Mouse (Mus musculus) hindbrain, postnatal 0 days (tissue): Measurements from ENCODE around the gene Spata7. TPM values are rescaled to one million over a fixed set of nuclear protein-coding genes. Genes with fewer than 3 reads are reported as not detected.

Experiments used
- ATAC-seq: fragments of 200-750 bp; cut with Nextera tagmentation; 2 replicates; pipeline ENCODE4 v1.8.0; 2017; ENCODE audit warnings: mild to moderate bottlenecking, moderate TSS enrichment, moderate library complexity
- DNase-seq: peaks from one replicate; pipeline ENCODE4 v3.0.0-alpha.2; 2015; ENCODE audit warnings: low spot score
- H3K27ac ChIP-seq: fragments of 300-500 bp; sonication (generic); 2 replicates; pipeline ENCODE4 v1.5.1; 2014; ENCODE audit warnings: mild to moderate bottlenecking
- H3K27me3 ChIP-seq: fragments of 300-500 bp; sonication (generic); 2 replicates; pipeline ENCODE4 v1.6.1; 2014; ENCODE audit warnings: low read length, mixed read lengths; ENCODE audit not compliant: insufficient read depth
- H3K36me3 ChIP-seq: fragments of 300-500 bp; sonication (generic); 2 replicates; pipeline ENCODE4 v1.6.1; 2014; ENCODE audit warnings: low read length, mixed read lengths; ENCODE audit not compliant: insufficient read depth
- H3K4me1 ChIP-seq: fragments of 300-500 bp; sonication (generic); 2 replicates; pipeline ENCODE4 v1.6.1; 2014; ENCODE audit warnings: antibody characterized with exemption, low read length, mixed read lengths; ENCODE audit not compliant: insufficient read depth
- H3K4me2 ChIP-seq: fragments of 300-500 bp; sonication (generic); 2 replicates; pipeline ENCODE4 v1.6.1; 2014; ENCODE audit warnings: low read depth, mild to moderate bottlenecking, low read length, moderate library complexity, mixed read lengths
- H3K4me3 ChIP-seq: fragments of 300-500 bp; sonication (generic); 2 replicates; pipeline ENCODE4 v1.5.1; 2014; ENCODE audit warnings: low read length
- H3K9ac ChIP-seq: fragments of 300-500 bp; sonication (generic); replicated peaks from 2 replicates; pipeline ENCODE4 v1.6.1; 2014; ENCODE audit warnings: mild to moderate bottlenecking, low read length, moderate library complexity, mixed read lengths
- H3K9me3 ChIP-seq: fragments of 300-500 bp; sonication (generic); 2 replicates; pipeline ENCODE4 v1.6.1; 2016; ENCODE audit warnings: low read length, mixed read lengths
- CTCF ChIP-seq: IDR thresholded peaks from 2 replicates; pipeline ENCODE4 v1.5.1; 2016; ENCODE audit warnings: antibody characterized with exemption, control low read depth, low read depth
- WGBS: fragments of 180-500 bp; shearing (Covaris S2); extraction: QIAGEN DNeasy Blood & Tissue Kit; methylation state at CpG from one replicate; pipeline ENCODE4 v1.1.7; 2014; 5-methylcytosine and 5-hydroxymethylcytosine counted together
- polyA plus RNA-seq: library from polyadenylated mRNA; unstranded; fragments of >200 nt; fragmentation: Nextera tagmentation; extraction: Ambion mirVana; gene quantifications from 2 replicates; pipeline ENCODE4 v1.2.1, GENCODE M21; 2015
- total RNA-seq: library from RNA; depleted of rRNA; stranded (reverse); fragments of >200 nt; gene quantifications from 2 replicates; pipeline ENCODE4 v1.2.3, GENCODE M21; 2014

The Spata7 gene
- total and polyA plus RNA-seq, 2 experiments from 2014 or later = 34.0 to 35.0 TPM

- ATAC-seq (peak; percentile 91), DNase-seq (no peak)
- peak overlapping the region; percentile 82 for H3K9ac ChIP-seq
- 0 out of 2 replicates have a peak, but pooled peaks cover 5% of the 10 kb centered on the region for H3K4me1 ChIP-seq
- H3K27ac ChIP-seq = peak overlapping the region; percentile 73; the same call in 1 of the 2 replicates
- H3K4me2 ChIP-seq = peak overlapping the region; percentile 66
- peaks cover 5% of the 10 kb centered on the region; the same call in 1 of the 2 replicates for H3K36me3 ChIP-seq
- 4% methylated on average over 16 of the region's 16 CpGs for WGBS
- 0 out of 2 replicates have a peak, but pooled peaks cover 5% of the 10 kb centered on the region for H3K9me3 ChIP-seq
- H3K27me3 ChIP-seq = no peaks in the 10 kb centered on the region
- TF ChIP-seq CTCF = no peak
- peak overlapping the region; percentile 94 for H3K4me3 ChIP-seq
Observed at GRCm38 (mm10) chr12:98628260-98628970, 458 bp downstream of the Spata7 start.

- Histone ChIP-seq H3K4me2 (no peak overlapping the region), H3K4me3 (no peak overlapping the region), H3K27ac (no peak overlapping the region), H3K9me3 (no peaks in the 10 kb centered on the region), H3K4me1 (no peaks in the 10 kb centered on the region), H3K36me3 (peaks cover 14% of the 10 kb centered on the region; the same call in 1 of the 2 replicates), H3K27me3 (no peaks in the 10 kb centered on the region), H3K9ac (no peak overlapping the region)
- ATAC-seq = no peak
- DNase-seq = no peak
- TF ChIP-seq CTCF = peak; percentile 33
Observed at GRCm38 (mm10) chr12:98644852-98645251, 16.9 kb downstream of the Spata7 start.

GRCm38 (mm10) chr12:98656873-98657272, 28.9 kb downstream of the Spata7 start:
- H3K36me3 ChIP-seq = peaks cover 19% of the 10 kb centered on the region
- 73% methylated on average over 2 of the region's 2 CpGs for WGBS

GRCm38 (mm10) chr12:98662617-98663016, 34.7 kb downstream of the Spata7 start:
- Histone ChIP-seq H3K27me3 (no peaks in the 10 kb centered on the region), H3K9ac (no peak overlapping the region), H3K4me3 (no peak overlapping the region), H3K4me2 (no peak overlapping the region), H3K27ac (no peak overlapping the region), H3K4me1 (no peaks in the 10 kb centered on the region), H3K9me3 (no peaks in the 10 kb centered on the region), H3K36me3 (peaks cover 42% of the 10 kb centered on the region)
- ATAC-seq = no peak
- no peak for TF ChIP-seq CTCF
- WGBS = 92% methylated on average over 7 of the region's 7 CpGs
- no peak for DNase-seq

More at GRCm38 (mm10) chr12:98656873-98657272, 28.9 kb downstream of the Spata7 start:
- peak; percentile 25; the same call in 1 of the 2 replicates for TF ChIP-seq CTCF
- no peak overlapping the region for H3K4me2 ChIP-seq
- no peak for DNase-seq
- H3K9me3 ChIP-seq = no peaks in the 10 kb centered on the region
- H3K27ac ChIP-seq = no peak overlapping the region
- H3K9ac ChIP-seq = no peak overlapping the region
- no peaks in the 10 kb centered on the region for H3K27me3 ChIP-seq
- no peak for ATAC-seq
- H3K4me1 ChIP-seq = no peaks in the 10 kb centered on the region
- no peak overlapping the region for H3K4me3 ChIP-seq

GRCm38 (mm10) chr12:98668132-98668814, 40.3 kb downstream of the Spata7 start:
- Histone ChIP-seq H3K9ac (no peak overlapping the region), H3K4me1 (no peaks in the 10 kb centered on the region), H3K9me3 (no peaks in the 10 kb centered on the region), H3K27me3 (no peaks in the 10 kb centered on the region), H3K36me3 (peaks cover 13% of the 10 kb centered on the region), H3K4me2 (no peak overlapping the region), H3K27ac (no peak overlapping the region), H3K4me3 (no peak overlapping the region)
- ATAC-seq (no peak), DNase-seq (peak; percentile 10)
- no peak for TF ChIP-seq CTCF
- WGBS = 66% methylated on average over 10 of the region's 10 CpGs

GRCm38 (mm10) chr12:98669086-98669485, 41.1 kb downstream of the Spata7 start:
- no peaks in the 10 kb centered on the region for H3K4me1 ChIP-seq
- H3K9ac ChIP-seq = no peak overlapping the region
- DNase-seq = no peak
- no peak overlapping the region for H3K4me3 ChIP-seq
- ATAC-seq = no peak
- no peak overlapping the region for H3K27ac ChIP-seq
- H3K36me3 ChIP-seq = peaks cover 7% of the 10 kb centered on the region
- 94% methylated on average over 10 of the region's 10 CpGs for WGBS
- H3K4me2 ChIP-seq = no peak overlapping the region
- no peaks in the 10 kb centered on the region for H3K27me3 ChIP-seq
- H3K9me3 ChIP-seq = no peaks in the 10 kb centered on the region
- TF ChIP-seq CTCF = no peak
